Mouse (Mus musculus): ENCODE measurements at regions not wholly inside any gene's neighbourhood (a gene's known extent, or its start where the extent isn't known, plus 50 kb on each side); places are given as distances from the start of the nearest gene placed in this dataset.

DNA sequence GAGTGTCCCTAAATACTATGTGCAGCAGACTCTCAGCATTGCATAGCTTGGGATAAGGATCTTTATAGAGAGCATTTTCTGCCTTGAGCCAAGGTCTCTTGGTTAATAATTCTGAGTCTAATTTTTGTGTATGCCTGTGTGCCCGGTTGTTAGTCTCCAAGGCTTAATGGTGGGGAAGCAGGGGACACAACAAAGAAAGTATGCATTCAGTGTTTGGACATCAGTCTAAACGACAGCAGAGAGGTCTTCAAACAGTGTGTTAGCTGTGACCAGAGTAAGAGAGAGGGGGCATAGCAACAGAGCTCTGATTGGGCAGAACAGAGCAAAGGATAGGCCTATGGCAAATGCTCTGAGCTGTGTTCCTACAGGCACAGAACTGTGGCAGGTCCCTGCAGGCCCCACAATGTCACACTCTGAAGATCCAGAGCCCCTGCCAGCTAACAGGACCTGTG lies 522.7 kb upstream of the Tnp1 start:
- TF ChIP-seq POLR2A (IDR thresholded peaks at IDR 0.05; ENCODE audit: borderline replicate concordance, insufficient read depth, low read length) (no peak), CTCF (IDR thresholded peaks at IDR 0.05; ENCODE audit: borderline replicate concordance, insufficient read depth, low read depth, low read length) (no peak)

Data from cerebellum, adult 2 months (tissue).